Mouse (Mus musculus) gastrocnemius, adult 8-10 months (tissue): ENCODE results near the gene Gm8267. TPM values are rescaled to one million over a fixed set of nuclear protein-coding genes. Genes with fewer than 3 reads are reported as not detected.
"Not testable (repeated sequence)": the region's sequence is repeated elsewhere in the genome, so short reads cannot be mapped to it uniquely, and the experiment has no call there.

Experiments used
- DNase-seq, 2 experiments: peaks; one replicate each; pipeline ENCODE4 v3.0.0; 2022; ENCODE audit warnings: low spot score in 2 of 2
- total RNA-seq, 4 experiments: library from RNA; stranded (reverse); gene quantifications; 2 replicates each; pipeline ENCODE4 v1.2.4; 2022

The Gm8267 gene
- not detected for total RNA-seq

DNA sequence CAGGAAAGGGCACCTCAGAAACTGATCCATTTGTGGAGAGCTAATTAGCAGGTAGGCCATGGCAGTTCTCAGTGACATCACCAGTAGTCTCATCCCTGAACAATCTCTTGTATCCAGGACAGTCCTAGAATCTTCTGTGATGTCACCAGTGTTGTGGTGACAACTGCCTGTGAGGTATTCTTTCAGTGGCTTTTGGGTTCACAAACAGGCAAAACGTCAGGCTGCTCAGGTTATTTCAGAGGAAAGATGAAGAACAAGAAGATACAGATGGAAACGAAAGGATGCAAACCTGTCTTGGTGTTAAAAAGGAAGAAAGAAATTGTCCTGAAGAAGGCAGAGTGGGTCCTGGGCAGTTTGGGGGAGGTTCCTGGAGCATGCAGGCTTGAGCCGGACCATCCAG is at the start of gene Gm8267:
Gene Gm8267 (minus strand): TSS at position 101 of the 400 bp plus-strand sequence.
- no peak for DNase-seq

DNA sequence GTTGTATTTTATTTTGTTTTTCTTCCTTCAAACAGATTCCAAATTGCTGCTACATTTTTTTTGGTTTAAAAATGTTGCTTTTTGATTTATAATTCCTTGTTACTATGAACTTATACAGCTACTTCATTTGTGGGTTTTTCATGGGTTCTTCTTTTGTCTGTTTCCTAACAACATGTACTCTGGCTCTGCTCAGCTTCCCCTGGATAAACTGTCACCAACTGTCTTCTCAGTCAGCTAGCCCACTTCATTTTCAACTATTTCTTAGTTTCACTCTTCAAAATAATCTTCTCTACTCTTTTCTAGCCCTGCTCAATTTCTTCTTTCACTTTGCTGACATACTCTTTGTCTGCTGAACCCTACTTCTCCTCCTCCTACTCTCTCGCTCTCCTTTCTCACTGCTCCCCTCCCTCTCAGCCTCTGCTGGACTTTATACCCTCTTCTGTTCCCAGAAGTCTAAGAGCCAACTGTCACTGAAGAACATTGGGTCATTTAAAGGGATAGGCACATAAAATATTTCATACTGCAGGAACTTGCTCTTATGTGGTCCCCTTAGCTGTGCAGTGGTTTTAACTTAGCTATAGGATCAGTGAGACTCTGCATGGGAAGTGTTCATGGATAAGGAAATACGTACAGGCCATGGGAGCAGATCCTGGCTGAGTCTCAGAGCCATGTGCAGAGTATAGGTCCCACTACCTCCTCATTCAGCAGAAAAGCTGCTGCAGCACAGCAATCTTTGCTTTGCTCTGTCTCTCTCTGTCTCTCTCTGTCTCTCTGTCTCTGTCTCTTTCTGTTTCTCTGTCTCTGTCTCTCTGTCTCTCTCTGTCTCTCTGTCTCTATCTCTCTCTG is 39.6 kb upstream of the Gm8267 start:
- not testable (repeated sequence) for DNase-seq

DNA sequence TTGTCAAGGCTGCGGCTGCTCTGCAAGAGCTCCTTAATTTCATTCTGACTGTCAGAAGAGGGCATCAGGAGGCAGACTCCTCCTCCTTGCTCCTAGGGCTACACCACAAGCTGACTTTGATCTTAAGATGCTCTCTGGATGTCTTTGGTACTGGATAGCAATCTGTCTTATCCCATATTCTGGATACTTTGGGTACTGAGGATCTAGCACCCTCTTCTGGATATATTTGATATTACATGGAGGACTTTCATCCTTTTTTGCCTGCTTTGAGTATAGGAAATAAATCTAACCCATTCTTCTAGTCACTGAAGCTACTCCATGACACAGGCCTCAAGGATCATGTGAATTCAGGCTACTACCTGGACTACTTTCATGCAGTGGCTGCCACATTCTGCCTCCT is 7.4 kb downstream of the Gm8267 start:
- DNase-seq = not testable (repeated sequence)

DNA sequence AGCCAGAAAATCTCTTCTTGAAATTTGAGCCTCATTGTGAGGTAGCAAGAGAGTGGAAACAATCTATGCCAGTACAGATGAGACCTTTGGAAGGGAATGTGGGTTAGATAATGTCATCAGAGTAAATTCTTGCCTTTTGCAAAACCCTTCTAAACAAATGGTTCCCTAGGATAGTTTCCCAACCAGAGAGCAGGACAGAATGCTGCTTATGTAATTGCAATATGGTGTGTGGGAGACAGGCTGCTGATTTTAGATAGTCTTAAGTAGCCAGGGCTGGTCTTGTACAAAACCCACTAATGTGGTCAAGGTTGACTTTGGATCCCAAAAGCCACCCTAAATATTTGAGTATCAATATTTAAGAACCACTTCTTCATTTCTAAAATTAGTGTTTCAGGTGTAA is 19.4 kb downstream of the Gm8267 start:
- DNase-seq = not testable (repeated sequence)

DNA sequence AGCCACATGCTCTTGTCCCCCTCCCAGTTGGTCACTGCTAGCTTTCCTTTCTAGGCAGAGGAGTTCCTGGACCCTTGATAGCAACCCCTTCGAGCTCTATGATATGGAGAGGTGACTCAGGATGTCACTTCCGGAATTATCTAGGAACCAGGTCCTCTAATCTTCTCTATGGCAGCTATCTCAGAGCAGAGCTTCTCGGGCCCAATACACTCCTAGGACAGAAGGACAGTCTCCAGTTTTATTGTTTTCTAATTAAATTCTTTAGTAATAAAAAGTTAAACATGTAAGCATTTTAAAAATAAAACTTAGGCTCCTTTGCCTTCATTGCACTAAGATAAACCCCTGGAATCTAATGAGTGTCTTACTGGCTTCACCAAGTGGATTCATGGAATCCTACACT is 43.8 kb downstream of the Gm8267 start, which contains the start of gene Gm8257:
Gene Gm8257 (minus strand): TSS at position 101 of the 400 bp plus-strand sequence.
- DNase-seq = not testable (repeated sequence)

Other genes with a start within 250 kb of the Gm8267 start
- not detected for gene Gm17093, start 232.1 kb downstream of the Gm8267 start, total RNA-seq
- not detected for gene Gm8247, start 167.2 kb downstream of the Gm8267 start, total RNA-seq
- not detected for gene Gm5624, start 122.4 kb downstream of the Gm8267 start, total RNA-seq
- not detected for gene Gm8257, start 43.9 kb downstream of the Gm8267 start, total RNA-seq
- under 1 TPM in 1 of 4 experiments, not detected in 3; 0.08 TPM for gene Ptgdr, start 109.0 kb upstream of the Gm8267 start, total RNA-seq
- under 1 TPM in 2 of 4 experiments, not detected in 2; 0.07 to 0.19 TPM for gene Ptger2, start 237.9 kb upstream of the Gm8267 start, total RNA-seq